Mouse (Mus musculus) forebrain, embryonic 10.5 days (tissue): ENCODE measurements around the gene Bco1. TPM values are rescaled to one million over a fixed set of nuclear protein-coding genes. Genes with fewer than 3 reads are reported as not detected.
A peak's percentile ranks its signal among the peaks of the same experiment; 100 is the strongest.

Experiments used
- DNase-seq: peaks from one replicate; pipeline ENCODE4 v3.0.0-alpha.2; 2017; ENCODE audit warnings: low spot score; ENCODE audit errors: extremely low spot score
- H3K27ac ChIP-seq: fragments of 300-500 bp; sonication (generic); 2 replicates; pipeline ENCODE4 v1.5.1; 2016; ENCODE audit warnings: mild to moderate bottlenecking
- H3K27me3 ChIP-seq: fragments of 300-500 bp; sonication (generic); 2 replicates; pipeline ENCODE4 v1.6.1; 2016; ENCODE audit warnings: mild to moderate bottlenecking; ENCODE audit not compliant: poor library complexity, severe bottlenecking
- H3K36me3 ChIP-seq: fragments of 300-500 bp; sonication (generic); replicated peaks from 2 replicates; pipeline ENCODE4 v1.6.1; 2016; ENCODE audit warnings: mild to moderate bottlenecking, moderate library complexity
- H3K4me1 ChIP-seq: fragments of 300-500 bp; sonication (generic); 2 replicates; pipeline ENCODE4 v1.6.1; 2016
- H3K4me3 ChIP-seq: fragments of 300-500 bp; sonication (generic); 2 replicates; pipeline ENCODE4 v1.5.1; 2016; ENCODE audit warnings: mild to moderate bottlenecking, moderate library complexity
- H3K9me3 ChIP-seq: fragments of 300-500 bp; sonication (generic); 2 replicates; pipeline ENCODE4 v1.6.1; 2016; ENCODE audit warnings: mild to moderate bottlenecking, moderate library complexity
- WGBS: fragments of 180-500 bp; shearing (Covaris S2); methylation state at CpG from one replicate; pipeline ENCODE4 v1.1.7; 2016; 5-methylcytosine and 5-hydroxymethylcytosine counted together
- polyA plus RNA-seq: library from polyadenylated mRNA; unstranded; fragments of >200 nt; fragmentation: Nextera tagmentation; extraction: Ambion mirVana; gene quantifications from 2 replicates; pipeline ENCODE4 v1.2.1, GENCODE M21; 2016

Bco1 gene
- polyA plus RNA-seq, 1 experiment from 2014 or later: 0.30 TPM

DNA sequence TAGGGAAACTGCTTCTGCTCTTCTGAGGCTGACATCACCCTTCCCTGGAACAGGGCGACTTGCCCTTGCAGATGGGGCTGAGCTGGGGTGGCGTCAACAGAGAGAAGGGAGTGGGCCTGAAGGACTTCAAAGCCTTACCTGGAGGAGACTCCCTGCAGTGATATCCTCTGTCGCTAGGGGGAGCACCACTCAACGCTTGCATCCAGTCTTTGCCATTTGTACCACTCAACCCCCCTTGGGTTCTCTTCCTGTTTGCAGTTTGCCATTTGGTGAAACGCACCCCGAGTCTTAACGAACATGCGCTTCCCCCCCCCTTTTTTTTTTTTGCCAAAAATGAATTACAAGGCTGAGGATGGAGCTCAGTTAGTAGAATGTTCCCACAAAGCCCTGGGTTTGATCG, 11.9 kb downstream of the Bco1 start:
- Histone ChIP-seq H3K27ac (no peak overlapping the region), H3K4me1 (peaks cover 5% of the 10 kb centered on the region; the same call in 1 of the 2 replicates), H3K4me3 (no peak overlapping the region), H3K9me3 (no peaks in the 10 kb centered on the region; the same call in 1 of the 2 replicates), H3K27me3 (no peaks in the 10 kb centered on the region), H3K36me3 (no peaks in the 10 kb centered on the region)
- WGBS: 22% methylated on average over 9 of the region's 9 CpGs
- DNase-seq: peak; percentile 58

DNA sequence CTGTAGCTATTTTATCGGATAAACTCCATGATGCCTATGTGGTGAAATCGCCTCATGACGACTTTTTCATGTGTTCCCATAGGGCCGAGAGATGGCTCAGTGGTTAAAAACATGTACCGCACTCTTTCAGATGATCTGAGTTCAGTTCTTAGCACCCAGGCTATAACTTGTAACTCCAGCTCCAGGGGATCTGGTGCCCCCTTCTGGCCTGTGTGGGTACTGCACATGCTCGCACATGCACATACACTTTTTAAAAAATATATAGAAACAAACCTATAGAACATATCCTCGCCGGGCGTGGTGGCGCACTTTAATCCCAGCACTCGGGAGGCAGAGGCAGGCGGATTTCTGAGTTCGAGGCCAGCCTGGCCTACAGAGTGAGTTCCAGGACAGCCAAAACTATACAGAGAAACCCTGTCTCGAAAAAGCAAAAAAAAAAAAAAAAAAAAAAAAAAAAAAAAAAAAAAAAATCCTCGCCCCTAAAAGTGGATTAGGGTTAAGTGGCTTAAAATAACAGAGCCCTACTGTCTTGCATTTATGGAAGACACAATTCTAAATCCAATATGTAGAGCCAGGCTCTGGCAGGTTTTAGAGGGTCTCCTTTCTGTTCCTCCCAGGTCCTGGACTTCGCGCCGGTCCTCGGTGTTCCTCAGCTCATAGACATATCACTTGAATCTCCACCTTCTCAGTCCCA, 13.5 kb downstream of the Bco1 start:
- DNase-seq: no peak
- 90% methylated on average over 19 of the region's 19 CpGs for WGBS
- no peaks in the 10 kb centered on the region for H3K27me3 ChIP-seq
- H3K4me1 ChIP-seq: peaks cover 5% of the 10 kb centered on the region; the same call in 1 of the 2 replicates
- no peaks in the 10 kb centered on the region; the same call in 1 of the 2 replicates for H3K9me3 ChIP-seq
- H3K36me3 ChIP-seq: no peaks in the 10 kb centered on the region
- no peak overlapping the region for H3K27ac ChIP-seq
- H3K4me3 ChIP-seq: no peak overlapping the region

DNA sequence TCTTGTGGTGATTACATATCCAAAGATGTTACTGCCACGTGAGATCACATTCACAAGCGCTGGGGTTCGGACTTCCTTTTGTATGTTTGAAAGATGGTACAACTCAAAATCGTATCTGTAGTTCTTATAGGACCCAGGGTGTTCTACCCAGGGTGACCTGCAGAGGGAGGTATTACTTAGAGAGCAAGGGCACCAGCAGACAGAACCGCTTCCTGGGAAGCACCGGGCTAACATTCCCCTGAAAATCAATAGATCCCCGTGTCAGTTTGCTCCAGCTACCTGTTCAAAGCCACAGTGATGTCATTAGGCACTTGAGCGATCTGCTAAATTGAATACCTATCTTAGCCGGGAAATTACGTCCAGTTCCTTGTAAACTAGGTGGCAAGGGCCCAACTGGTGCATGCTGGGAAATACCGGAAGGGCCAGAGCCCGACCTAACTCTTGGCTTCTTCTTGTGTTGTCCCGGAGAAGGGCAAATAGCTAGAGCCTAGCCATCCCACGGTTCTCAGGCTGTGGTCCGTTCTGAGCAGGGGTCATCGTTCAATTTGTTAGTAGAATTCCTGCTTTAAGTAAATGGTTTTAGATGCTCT, 14.2 kb downstream of the Bco1 start:
- Histone ChIP-seq H3K9me3 (no peaks in the 10 kb centered on the region; the same call in 1 of the 2 replicates), H3K36me3 (no peaks in the 10 kb centered on the region), H3K4me1 (peaks cover 6% of the 10 kb centered on the region), H3K4me3 (no peak overlapping the region), H3K27me3 (no peaks in the 10 kb centered on the region), H3K27ac (no peak overlapping the region)
- WGBS: 55% methylated on average over 16 of the region's 16 CpGs
- DNase-seq: no peak

DNA sequence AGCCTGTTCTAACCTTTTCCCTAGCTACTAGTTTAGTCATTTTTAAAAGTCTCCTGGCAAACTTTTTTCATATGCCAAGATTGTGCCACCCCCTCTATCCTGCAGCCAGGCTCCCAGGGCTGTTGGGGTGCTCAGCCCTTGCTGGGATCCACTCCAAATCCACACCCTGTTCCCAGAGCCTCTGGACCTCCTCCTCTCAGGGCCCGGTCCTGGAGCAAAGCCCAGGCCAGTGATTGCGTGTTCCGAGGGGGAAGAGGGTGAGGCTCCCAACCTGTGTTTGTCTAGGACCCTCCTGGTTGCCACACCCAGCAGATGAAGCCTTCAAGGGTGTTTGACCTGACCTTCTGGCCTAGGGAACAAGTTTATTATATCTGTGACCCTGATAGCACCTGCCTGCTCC, 16.0 kb downstream of the Bco1 start:
- H3K4me1 ChIP-seq: peaks cover 19% of the 10 kb centered on the region
- no peak overlapping the region for H3K27ac ChIP-seq
- no peaks in the 10 kb centered on the region for H3K27me3 ChIP-seq
- 91% methylated on average over 3 of the region's 3 CpGs for WGBS
- no peak for DNase-seq
- no peaks in the 10 kb centered on the region; the same call in 1 of the 2 replicates for H3K9me3 ChIP-seq
- no peak overlapping the region for H3K4me3 ChIP-seq
- no peaks in the 10 kb centered on the region for H3K36me3 ChIP-seq

DNA sequence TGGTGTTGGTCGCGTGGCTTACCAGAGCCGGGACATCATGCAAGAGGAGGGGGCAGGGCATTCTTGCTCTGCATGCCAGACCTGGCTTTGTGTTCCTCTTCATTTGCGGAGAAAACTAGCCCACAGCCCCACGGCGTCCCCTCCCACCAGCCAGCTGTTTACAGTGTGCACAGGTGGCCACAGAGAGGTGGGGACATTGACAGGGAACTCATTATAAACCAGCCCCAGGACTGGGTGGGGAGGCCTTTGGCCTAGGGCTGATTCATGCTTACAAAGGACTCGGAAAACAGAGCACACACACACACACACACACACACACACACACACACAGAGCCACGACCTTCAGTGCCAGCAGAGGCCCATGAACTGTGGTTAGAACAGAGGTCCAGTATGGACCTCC, 16.6 kb downstream of the Bco1 start:
- no peaks in the 10 kb centered on the region for H3K27me3 ChIP-seq
- WGBS: 85% methylated on average over 8 of the region's 8 CpGs
- no peaks in the 10 kb centered on the region; the same call in 1 of the 2 replicates for H3K9me3 ChIP-seq
- H3K4me1 ChIP-seq: peaks cover 19% of the 10 kb centered on the region
- H3K36me3 ChIP-seq: no peaks in the 10 kb centered on the region
- no peak overlapping the region for H3K27ac ChIP-seq
- no peak for DNase-seq
- H3K4me3 ChIP-seq: no peak overlapping the region

DNA sequence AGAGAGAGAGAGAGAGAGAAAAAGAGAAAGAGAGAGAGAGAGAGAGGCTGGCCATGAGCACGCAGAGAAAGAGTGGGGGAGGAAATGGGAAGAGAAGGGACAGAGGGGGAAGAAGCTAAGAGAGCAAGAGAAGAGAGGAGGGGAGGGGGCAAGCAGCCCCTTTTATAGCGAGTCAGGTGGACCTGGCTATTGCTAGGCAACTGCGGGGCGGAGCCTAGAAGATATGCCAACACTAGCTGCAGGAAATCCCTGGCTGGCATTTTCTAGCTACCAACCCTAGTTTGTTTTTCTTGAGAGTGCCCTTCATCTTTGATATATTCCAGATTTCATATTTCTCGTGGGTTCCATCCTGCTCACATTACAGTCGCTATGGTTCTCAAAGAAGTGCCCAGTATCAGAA, 19.4 kb downstream of the Bco1 start:
- Histone ChIP-seq H3K9me3 (no peaks in the 10 kb centered on the region), H3K4me1 (peaks cover 22% of the 10 kb centered on the region), H3K4me3 (0 out of 2 replicates have a peak overlapping the region, but pooled peaks have one; percentile 32), H3K36me3 (no peaks in the 10 kb centered on the region), H3K27ac (no peak overlapping the region), H3K27me3 (no peaks in the 10 kb centered on the region)
- 43% methylated on average over 6 of the region's 6 CpGs for WGBS
- no peak for DNase-seq

DNA sequence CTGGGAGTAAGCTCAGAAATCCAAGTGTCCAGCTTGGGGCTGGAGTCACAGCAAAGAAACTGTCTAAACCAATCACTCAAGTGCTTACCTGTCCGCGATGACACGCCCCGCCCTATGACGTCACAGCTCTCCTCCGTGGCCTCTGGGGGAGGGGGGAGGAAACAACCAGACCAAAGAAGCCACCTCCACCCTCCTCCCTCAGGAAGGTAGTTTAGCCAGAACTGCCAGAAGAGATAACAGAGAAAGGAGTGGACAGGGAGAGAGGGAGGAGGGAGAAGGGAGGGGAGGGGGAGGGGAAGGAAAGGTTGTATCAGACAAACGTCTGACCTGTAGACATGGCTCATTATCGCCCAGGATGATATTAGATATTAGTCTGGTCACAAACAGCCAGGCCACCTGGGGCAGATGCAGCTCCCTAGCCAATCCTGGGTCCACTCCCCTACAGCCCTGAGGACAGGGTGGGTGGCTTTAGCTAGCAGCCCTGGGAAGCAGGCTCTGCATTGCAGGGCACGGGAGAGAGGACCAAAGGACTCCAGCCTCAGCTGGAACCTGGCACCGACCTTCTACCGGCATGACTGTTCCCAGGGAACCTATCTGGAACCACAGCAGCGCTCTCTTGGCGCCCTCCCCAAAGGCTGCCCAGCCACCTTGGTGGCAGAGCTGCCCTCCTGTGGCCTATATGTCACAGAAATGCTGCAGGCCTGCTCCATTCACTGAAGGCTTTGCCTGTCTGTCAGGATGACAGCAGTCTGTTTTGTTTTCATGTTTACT, 20.2 kb downstream of the Bco1 start:
- H3K27ac ChIP-seq: 0 out of 2 replicates have a peak overlapping the region, but pooled peaks have one; percentile 60
- WGBS: 16% methylated on average over 13 of the region's 13 CpGs

DNA sequence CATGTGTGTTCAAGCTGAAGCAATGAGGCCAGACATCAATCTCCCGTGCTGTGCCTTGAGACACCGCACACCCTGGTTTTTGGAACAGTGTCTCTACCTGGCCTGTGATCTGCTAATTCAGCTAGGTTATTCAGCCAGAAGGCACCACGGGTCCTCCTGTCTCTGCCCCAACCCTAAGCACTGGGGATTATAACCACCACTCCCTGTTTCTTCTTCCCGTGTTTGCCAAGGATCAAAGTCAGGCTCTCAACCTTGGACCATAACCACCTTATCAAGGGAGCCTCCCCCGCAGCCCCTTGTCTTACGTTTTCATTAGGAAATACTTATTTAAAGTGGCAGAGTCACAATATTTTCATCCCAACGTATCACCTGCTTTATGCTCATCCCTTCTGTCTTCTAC, 20.9 kb downstream of the Bco1 start:
- Histone ChIP-seq H3K4me3 (no peak overlapping the region), H3K36me3 (no peaks in the 10 kb centered on the region), H3K9me3 (no peaks in the 10 kb centered on the region), H3K4me1 (peaks cover 22% of the 10 kb centered on the region), H3K27me3 (no peaks in the 10 kb centered on the region), H3K27ac (no peak overlapping the region)
- DNase-seq: no peak
- 80% methylated on average over 7 of the region's 7 CpGs for WGBS

More for the DNA sequence above, 20.2 kb downstream of the Bco1 start:
- Histone ChIP-seq H3K4me3 (peak overlapping the region; percentile 32), H3K4me1 (peaks cover 22% of the 10 kb centered on the region), H3K27me3 (no peaks in the 10 kb centered on the region), H3K36me3 (no peaks in the 10 kb centered on the region), H3K9me3 (no peaks in the 10 kb centered on the region)
- no peak for DNase-seq

DNA sequence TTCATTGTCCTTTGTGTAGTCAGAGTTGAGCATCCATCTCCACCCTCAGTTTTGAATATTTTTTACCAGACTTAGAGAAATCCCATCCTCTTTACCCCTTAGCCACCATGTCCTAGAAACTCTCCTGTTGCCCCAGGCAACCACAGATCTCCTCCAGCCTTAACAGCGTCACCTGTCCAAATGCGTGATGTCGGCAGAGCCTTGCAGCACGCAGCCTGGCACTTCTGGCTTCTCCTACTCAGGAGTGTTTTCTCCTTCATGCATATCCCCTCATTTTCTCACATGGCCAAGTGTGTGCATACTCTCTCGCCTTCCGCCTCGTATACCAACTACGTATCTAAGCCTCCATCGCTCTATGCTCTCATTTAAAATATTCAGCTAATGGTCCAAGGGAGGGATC, 22.8 kb downstream of the Bco1 start:
- Histone ChIP-seq H3K36me3 (no peaks in the 10 kb centered on the region), H3K27me3 (no peaks in the 10 kb centered on the region), H3K9me3 (no peaks in the 10 kb centered on the region), H3K4me3 (no peak overlapping the region), H3K27ac (no peak overlapping the region), H3K4me1 (peaks cover 18% of the 10 kb centered on the region)
- WGBS: 92% methylated on average over 9 of the region's 9 CpGs
- DNase-seq: no peak

DNA sequence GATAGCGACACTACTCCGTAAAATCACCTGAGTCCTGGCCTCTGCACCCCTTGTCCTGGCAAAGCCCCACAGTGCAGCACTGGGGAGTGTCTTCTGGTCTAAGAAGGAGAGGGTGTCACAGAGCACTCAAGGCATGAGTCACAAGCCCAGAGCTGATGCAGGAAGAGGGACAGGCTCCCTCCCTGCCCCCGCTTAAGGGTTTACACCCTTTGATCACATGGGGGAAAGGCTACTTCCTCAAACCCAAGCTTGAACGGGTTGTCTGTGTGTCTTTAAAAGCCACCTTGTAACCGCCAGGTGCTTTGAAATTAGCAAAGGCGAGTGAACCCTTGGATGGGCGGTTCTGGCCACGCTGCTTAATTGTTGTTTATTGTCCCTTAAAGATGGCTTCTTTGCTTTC, 25.6 kb downstream of the Bco1 start:
- 68% methylated on average over 8 of the region's 8 CpGs for WGBS
- Histone ChIP-seq H3K36me3 (no peaks in the 10 kb centered on the region), H3K27me3 (no peaks in the 10 kb centered on the region), H3K4me1 (0 out of 2 replicates have a peak, but pooled peaks cover 3% of the 10 kb centered on the region), H3K9me3 (no peaks in the 10 kb centered on the region), H3K27ac (no peak overlapping the region), H3K4me3 (no peak overlapping the region)
- DNase-seq: no peak

DNA sequence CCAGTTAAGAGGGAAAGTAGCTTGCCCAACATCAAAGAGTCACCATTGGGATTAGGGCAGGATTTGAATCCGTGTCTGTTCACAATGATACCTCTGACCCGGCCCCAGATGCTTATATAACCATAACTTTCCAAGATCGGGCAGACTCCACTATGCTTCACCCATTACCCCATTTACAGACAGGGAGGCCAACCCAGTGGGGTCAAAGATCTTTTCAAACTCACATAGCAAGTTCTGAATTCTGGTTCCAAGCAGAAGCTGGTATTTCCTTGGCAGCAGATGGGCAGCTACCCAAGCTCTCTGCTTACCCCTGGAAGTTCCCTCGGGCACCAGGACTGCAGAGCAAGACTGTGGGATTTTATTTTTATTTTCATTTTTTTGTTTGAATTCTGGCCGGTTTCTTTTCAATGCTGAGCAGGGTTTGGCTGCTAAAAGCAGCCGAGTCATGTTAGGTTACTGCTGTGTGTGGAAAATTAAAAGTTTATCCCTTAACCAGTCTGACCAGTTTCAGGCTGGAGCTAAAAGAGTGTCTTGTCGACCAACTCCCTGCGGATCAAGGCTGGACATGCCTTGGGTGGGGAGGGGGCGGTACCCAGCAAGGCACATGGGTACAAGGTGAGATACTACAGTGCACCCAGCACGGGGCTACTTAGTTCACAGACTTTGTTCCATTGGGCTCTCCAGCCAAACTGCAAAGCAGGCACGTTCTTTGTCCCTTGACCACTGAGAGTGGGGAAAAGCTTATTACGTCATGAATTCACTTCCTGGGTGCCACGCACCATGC, 28.4 kb downstream of the Bco1 start:
- H3K27me3 ChIP-seq: no peaks in the 10 kb centered on the region
- 81% methylated on average over 13 of the region's 13 CpGs for WGBS
- H3K36me3 ChIP-seq: no peaks in the 10 kb centered on the region
- H3K4me3 ChIP-seq: no peak overlapping the region
- no peak for DNase-seq
- no peaks in the 10 kb centered on the region for H3K9me3 ChIP-seq
- H3K27ac ChIP-seq: no peak overlapping the region
- 0 out of 2 replicates have a peak, but pooled peaks cover 3% of the 10 kb centered on the region for H3K4me1 ChIP-seq

DNA sequence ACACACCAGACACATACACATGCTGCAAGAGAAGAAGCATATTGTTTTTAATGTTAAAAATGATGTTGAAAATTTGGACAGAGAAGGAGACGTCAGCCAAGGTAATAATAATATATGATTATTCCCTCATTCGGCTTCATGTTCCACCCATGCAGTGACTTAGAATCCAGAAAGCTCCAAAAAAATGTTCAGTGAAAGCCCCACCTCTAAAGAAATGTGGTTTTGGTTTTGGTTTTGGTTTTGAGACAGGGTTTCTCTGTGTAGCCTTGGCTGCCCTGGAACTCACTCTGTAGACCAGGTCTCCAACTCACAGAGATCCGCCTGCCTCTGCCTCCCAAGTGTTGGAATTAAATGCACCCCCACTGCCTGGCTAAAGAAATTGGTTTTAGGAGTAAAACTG, 30.2 kb downstream of the Bco1 start:
- no peak for DNase-seq

More for the DNA sequence above, 30.2 kb downstream of the Bco1 start:
- Histone ChIP-seq H3K9me3 (no peaks in the 10 kb centered on the region), H3K4me3 (no peak overlapping the region), H3K27ac (no peak overlapping the region), H3K27me3 (no peaks in the 10 kb centered on the region), H3K4me1 (no peaks in the 10 kb centered on the region), H3K36me3 (no peaks in the 10 kb centered on the region)
- 93% methylated on average over 3 of the region's 3 CpGs for WGBS
